Mouse (Mus musculus): ENCODE results near the gene Cab39l.

DNA sequence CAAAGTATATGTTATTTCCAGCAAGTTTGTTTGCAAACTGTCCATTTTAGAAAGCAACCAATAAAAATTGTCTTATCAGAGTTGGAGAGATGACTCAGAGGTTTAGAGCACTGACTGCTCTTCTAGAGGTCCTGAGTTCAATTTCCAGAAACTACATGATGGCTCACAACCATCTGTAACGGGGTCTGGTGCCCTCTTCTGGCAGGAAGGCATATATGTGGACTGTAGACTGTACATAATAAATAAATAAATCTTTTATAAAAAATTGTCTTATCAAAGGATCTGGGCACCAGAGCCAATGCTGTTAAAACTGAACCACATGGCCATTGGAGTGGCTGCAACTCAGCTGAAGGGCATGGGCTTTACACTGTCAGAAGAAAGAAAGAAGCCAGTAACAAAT lies 149.8 kb downstream of the Cab39l start:
- TF ChIP-seq EP300 (optimal IDR thresholded peaks at IDR 0.05): no peak
- peak; percentile 65 for TF ChIP-seq CTCF (IDR thresholded peaks at IDR 0.05; ENCODE audit: low read depth)
